Mouse (Mus musculus): ENCODE data around the gene Ybx3.

The Ybx3 gene

DNA sequence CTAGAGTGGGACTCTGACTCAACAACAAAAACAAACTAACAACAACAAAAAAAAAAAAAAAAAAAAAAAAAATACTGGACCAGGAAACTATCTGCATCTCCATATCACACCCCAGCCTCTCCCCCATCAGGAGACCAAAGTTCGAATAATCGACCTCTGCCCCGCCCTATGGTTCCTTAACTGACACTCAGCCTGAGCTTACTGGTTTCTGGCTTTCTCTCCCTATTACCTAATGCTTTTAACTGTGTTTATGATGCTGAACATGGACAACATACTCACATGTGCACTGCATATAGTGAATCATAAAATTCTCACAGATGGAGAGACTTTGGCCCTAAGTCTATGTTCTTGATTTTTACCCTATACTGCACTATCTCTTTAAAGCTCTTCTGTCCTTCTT lies 49.0 kb downstream of the Ybx3 start:
- intact Hi-C loops (cut with DNase I) = no loop called here

DNA sequence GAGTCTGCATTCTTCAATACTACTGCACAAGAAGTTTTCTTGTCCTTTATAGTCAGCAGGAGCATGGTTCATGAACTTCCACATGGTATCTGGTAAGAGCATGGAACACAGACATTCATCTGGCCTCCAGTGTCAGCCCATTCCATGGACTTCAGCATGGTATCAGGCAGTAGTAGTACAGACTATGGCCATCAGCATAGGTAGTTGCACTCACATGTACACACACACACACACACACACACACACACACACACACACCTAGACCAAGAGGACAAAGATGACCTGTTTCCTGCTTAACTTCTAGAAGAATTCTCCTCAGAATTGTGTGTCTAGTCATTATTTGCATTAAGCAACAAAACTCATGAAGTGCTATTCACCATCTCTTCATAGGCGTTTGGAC lies 49.5 kb downstream of the Ybx3 start:
- intact Hi-C loops (cut with DNase I) = no loop called here

- intact Hi-C loops (cut with DNase I) = no loop called here
Measured at GRCm38 (mm10) chr6:131327076-131327475, 61.2 kb downstream of the Ybx3 start.

DNA sequence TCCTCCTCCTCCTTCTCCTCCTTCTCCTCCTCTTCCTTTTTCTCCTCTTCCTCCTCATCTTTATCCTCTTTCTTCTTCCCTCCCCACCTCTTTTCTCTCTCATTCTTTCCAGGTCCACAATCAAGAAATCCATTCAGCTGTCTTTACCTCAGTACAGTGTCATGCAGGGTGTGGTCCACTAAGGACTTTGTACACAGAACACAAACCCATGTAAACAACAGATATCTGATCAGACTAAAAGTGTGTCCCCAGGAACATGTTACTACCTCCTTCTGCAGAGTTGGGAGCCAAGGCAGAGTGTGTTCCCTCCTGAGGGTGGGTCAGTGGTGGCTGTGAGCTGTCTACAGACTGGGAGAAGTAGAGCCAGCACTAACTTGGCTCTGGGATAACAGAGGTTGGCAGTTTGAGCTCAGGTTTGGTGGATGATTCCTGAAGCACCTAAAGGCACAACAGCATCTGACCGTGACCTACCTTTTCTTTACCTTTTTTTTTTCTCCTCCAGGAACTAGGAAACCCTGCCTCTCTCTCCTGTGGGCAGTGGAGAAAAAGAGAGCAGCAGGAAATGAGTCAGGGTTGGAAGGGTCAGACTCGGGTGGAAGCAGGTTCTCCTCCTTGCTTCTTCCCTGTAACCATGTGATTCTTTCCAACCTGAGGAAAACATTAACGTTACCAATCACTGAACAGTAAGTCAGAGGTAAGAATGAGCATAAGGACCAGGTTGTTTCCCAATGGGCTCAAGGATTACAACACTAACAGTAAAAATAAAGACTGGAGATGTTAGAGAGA lies 66.2 kb downstream of the Ybx3 start:
- intact Hi-C loops (cut with DNase I) = no loop called here

DNA sequence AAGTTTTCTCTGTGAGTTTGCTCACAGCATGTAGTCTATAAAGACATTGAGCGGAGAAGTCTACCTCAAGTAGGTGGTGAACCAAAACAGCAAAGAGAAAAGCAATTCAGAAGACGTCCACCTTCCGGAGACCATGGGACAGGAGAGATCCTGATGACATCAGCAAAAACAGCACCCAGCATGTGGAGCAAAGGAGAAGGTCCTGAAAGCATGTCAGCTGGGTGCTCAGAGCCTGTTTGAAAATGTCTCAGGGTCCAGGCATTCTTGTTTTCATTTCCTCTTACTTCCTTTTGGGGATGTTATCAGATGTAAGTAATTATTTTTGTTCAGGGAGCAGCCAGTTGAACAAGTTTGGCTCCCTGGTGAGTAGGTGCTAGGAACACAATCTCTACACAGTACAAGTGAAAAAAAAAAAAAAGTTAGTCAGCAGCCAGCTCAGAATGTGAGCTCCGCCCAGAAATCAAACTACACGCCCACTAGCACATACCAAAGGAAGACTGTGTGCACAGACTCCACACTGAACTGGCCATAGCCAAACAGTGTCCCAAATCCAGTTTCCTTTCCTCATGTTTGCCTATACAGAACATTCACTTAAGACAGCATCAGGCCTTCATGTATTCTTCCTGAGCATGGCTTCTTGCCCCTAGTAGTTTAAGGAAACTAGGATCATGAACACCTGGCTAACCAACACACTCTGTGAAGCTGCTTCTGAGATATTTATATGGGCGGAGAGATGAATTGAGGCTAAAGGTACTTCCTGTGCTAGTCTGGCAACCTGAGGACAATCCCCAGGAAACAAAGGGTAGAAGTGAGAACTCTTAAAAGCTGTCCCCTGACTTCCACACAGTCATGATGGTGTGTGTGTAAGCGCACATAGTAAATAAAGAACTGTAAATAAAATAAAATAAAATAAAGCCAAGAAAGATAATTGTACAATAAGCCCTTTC lies 71.8 kb downstream of the Ybx3 start:
- intact Hi-C loops (cut with DNase I) = no loop called here

All from adrenal gland (tissue).